ENCODE assay signal across 22 mouse cellular contexts in genomic region chr4:59214695-59215094, GRCm38 (mm10). TPM values are rescaled to one million over a fixed set of nuclear protein-coding genes. Genes with fewer than 3 reads are reported as not detected.
DNase-seq lines count a peak whose midpoint lies in the region; ATAC-seq and TF ChIP-seq lines count a peak whose summit lies in the region.
"Had no signal": no experiment of that assay in that cellular context is flagged by ENCODE, and none has a peak within 500 bp of the region (broad histone marks: within the 10 kb centered on the region; RNA-seq: fewer than 3 reads in every experiment).

No protein-coding gene starts in this region.

- no peaks in the 10 kb centered on the region for H3K27me3 ChIP-seq in liver, embryonic 12.5 days (replicated peaks)
- H3K27me3 ChIP-seq in liver, postnatal 0 days (ENCODE audit: insufficient read depth, low read length) = no peaks in the 10 kb centered on the region
- H3K27me3 ChIP-seq in forebrain, embryonic 14.5 days (replicated peaks; ENCODE audit: control insufficient read depth, insufficient read depth, low read length) = no peaks in the 10 kb centered on the region
- H3K27me3 ChIP-seq: embryonic facial prominence, embryonic 12.5 days; hindbrain, embryonic 15.5 days; midbrain, embryonic 12.5 days had no signal

- DNase-seq in liver, postnatal 0 days = no peak
- peak; percentile 72 for DNase-seq in induced T-regulatory cell, adult 2 months (ENCODE audit: low read depth)
- DNase-seq in left cerebral cortex, postnatal 4 days = no peak
- no peak for DNase-seq in kidney, postnatal 4 days
- DNase-seq in MN1 (ENCODE audit: low spot score) = no peak
- no peak for DNase-seq in forebrain, embryonic 14.5 days (ENCODE audit: low spot score)
- DNase-seq: cerebellum, adult 11 months; cerebellum, postnatal 10 days; gastrocnemius, adult 2 months; kidney, adult 9 months; kidney, postnatal 25 days; layer of hippocampus, postnatal 36 days; lung, embryonic 14.5 days; lung, postnatal 4 days; spleen, adult 18-20 months had no signal

- H3K9ac ChIP-seq in liver, embryonic 12.5 days = no peak overlapping the region
- H3K9ac ChIP-seq in liver, postnatal 0 days (replicated peaks) = no peak overlapping the region
- H3K9ac ChIP-seq in forebrain, embryonic 14.5 days (ENCODE audit: low read length) = no peak overlapping the region
- H3K9ac ChIP-seq: embryonic facial prominence, embryonic 12.5 days; hindbrain, embryonic 15.5 days; lung, embryonic 14.5 days; midbrain, embryonic 12.5 days had no signal

- H3K9me3 ChIP-seq in liver, embryonic 12.5 days (replicated peaks) = no peaks in the 10 kb centered on the region
- no peaks in the 10 kb centered on the region for H3K9me3 ChIP-seq in liver, postnatal 0 days (ENCODE audit: low read length)
- H3K9me3 ChIP-seq in forebrain, embryonic 14.5 days (replicated peaks; ENCODE audit: control insufficient read depth, low read length) = no peaks in the 10 kb centered on the region
- H3K9me3 ChIP-seq: embryonic facial prominence, embryonic 12.5 days; hindbrain, embryonic 15.5 days; midbrain, embryonic 12.5 days had no signal

- WGBS in liver, embryonic 12.5 days (ENCODE audit: insufficient replicate concordance) = 54% methylated on average over 5 of the region's 5 CpGs
- 56% methylated on average over 5 of the region's 5 CpGs for WGBS in liver, postnatal 0 days (ENCODE audit: insufficient replicate concordance)
- WGBS in forebrain, embryonic 14.5 days = 96% methylated on average over 5 of the region's 5 CpGs

- TF ChIP-seq CTCF in liver, postnatal 0 days (IDR thresholded peaks at IDR 0.05; ENCODE audit: low read depth) = no peak

- no peak for TF ChIP-seq EP300 in liver, postnatal 0 days (IDR thresholded peaks at IDR 0.05; ENCODE audit: low read depth)

- no peak overlapping the region for H3K4me3 ChIP-seq in liver, embryonic 12.5 days
- no peak overlapping the region for H3K4me3 ChIP-seq in liver, postnatal 0 days (ENCODE audit: low read depth, low read length)
- no peak overlapping the region for H3K4me3 ChIP-seq in forebrain, embryonic 14.5 days (ENCODE audit: low read depth, low read length)
- H3K4me3 ChIP-seq: embryonic facial prominence, embryonic 12.5 days; gastrocnemius, adult 2 months; hindbrain, embryonic 15.5 days; midbrain, embryonic 12.5 days had no signal

- peaks cover 58% of the 10 kb centered on the region for H3K4me1 ChIP-seq in liver, embryonic 12.5 days
- H3K4me1 ChIP-seq in liver, postnatal 0 days (ENCODE audit: insufficient read depth) = peaks cover 11% of the 10 kb centered on the region; the same call in 1 of the 2 replicates
- no peaks in the 10 kb centered on the region for H3K4me1 ChIP-seq in forebrain, embryonic 14.5 days (ENCODE audit: control insufficient read depth, insufficient read depth, low read length)
- H3K4me1 ChIP-seq: embryonic facial prominence, embryonic 12.5 days; hindbrain, embryonic 15.5 days had no signal

- H3K4me2 ChIP-seq in liver, embryonic 12.5 days = 0 out of 2 replicates have a peak overlapping the region, but pooled peaks have one; percentile 0
- H3K4me2 ChIP-seq in liver, postnatal 0 days (ENCODE audit: low read depth, low read length) = no peak overlapping the region
- no peak overlapping the region for H3K4me2 ChIP-seq in forebrain, embryonic 14.5 days (ENCODE audit: low read length)
- H3K4me2 ChIP-seq: embryonic facial prominence, embryonic 12.5 days; heart, embryonic 11.5 days; hindbrain, embryonic 15.5 days; lung, embryonic 14.5 days; midbrain, embryonic 12.5 days had no signal

- no peak for ATAC-seq in liver, embryonic 12.5 days
- no peak for ATAC-seq in liver, postnatal 0 days
- peak; percentile 10; the same call in 1 of the 2 replicates for ATAC-seq in megakaryocyte progenitor cell, adult 5-6 weeks (replicated peaks; ENCODE audit: poor library complexity)
- ATAC-seq in forebrain, embryonic 14.5 days = no peak
- ATAC-seq: intestine, embryonic 16.5 days had no signal

- H3K27ac ChIP-seq in liver, embryonic 12.5 days = peak overlapping the region; percentile 18
- no peak overlapping the region for H3K27ac ChIP-seq in liver, postnatal 0 days (ENCODE audit: low read depth)
- no peak overlapping the region for H3K27ac ChIP-seq in forebrain, embryonic 14.5 days (ENCODE audit: low read depth, low read length)
- H3K27ac ChIP-seq: embryonic facial prominence, embryonic 12.5 days; gastrocnemius, adult 2 months; hindbrain, embryonic 15.5 days; midbrain, embryonic 12.5 days had no signal

- intact Hi-C loops in left cerebral cortex, postnatal 4 days (cut with DNase I) = no loop called here

- peaks cover 79% of the 10 kb centered on the region for H3K36me3 ChIP-seq in liver, embryonic 12.5 days
- peaks cover 66% of the 10 kb centered on the region for H3K36me3 ChIP-seq in liver, postnatal 0 days (replicated peaks; ENCODE audit: insufficient read depth, low read length)
- peaks cover 36% of the 10 kb centered on the region for H3K36me3 ChIP-seq in forebrain, embryonic 14.5 days (ENCODE audit: control insufficient read depth, insufficient read depth, low read length)

RNA-seq across cellular contexts. Expression of gene Ugcg, which starts 25.6 kb away (rescaled TPM):
- polyA plus RNA-seq in liver, embryonic 12.5 days (2016; fragmentation: Nextera tagmentation; extraction: Ambion mirVana) = 14.2 and 14.4 TPM in 2 replicates
- polyA plus RNA-seq in liver, postnatal 0 days (2015; fragmentation: Nextera tagmentation; extraction: Ambion mirVana) = 8.3 and 8.4 TPM in 2 replicates
- 65.5 and 90.4 TPM in 2 replicates for total RNA-seq in megakaryocyte progenitor cell, adult 5-6 weeks (2015)
- total RNA-seq in megakaryocyte progenitor cell, adult 5-6 weeks (2017) = 37.4 and 62.2 TPM in 2 replicates
- 100 to 1,000 TPM; 101 to 104 TPM for total RNA-seq in left cerebral cortex, postnatal 4 days (2021)
- polyA plus RNA-seq in forebrain, embryonic 14.5 days (2014; fragmentation: Nextera tagmentation; extraction: Ambion mirVana) = 18.6 and 19.4 TPM in 2 replicates
